Mouse (Mus musculus): ENCODE data around the gene Hsdl2. TPM values are rescaled to one million over a fixed set of nuclear protein-coding genes. Genes with fewer than 3 reads are reported as not detected.

Gene Hsdl2
- total RNA-seq, 1 experiment from 2014 or later: 135 TPM

Other genes with a start within 250 kb of the Hsdl2 start
- 5.1 and 5.4 TPM in 2 replicates for gene Susd1, start 142.9 kb upstream of the Hsdl2 start, total RNA-seq (2021)
- 121 and 137 TPM in 2 replicates for gene Ptbp3, start 32.2 kb upstream of the Hsdl2 start, total RNA-seq (2021)
- gene E130308A19Rik, start 44.6 kb downstream of the Hsdl2 start, total RNA-seq (2021): 17.2 and 18.0 TPM in 2 replicates
- gene Inip, start 220.0 kb downstream of the Hsdl2 start, total RNA-seq (2021): 14.2 and 19.3 TPM in 2 replicates
- 7.3 and 9.5 TPM in 2 replicates for gene Snx30, start 224.3 kb downstream of the Hsdl2 start, total RNA-seq (2021)

All from adrenal gland, postnatal 14 days (tissue).